Mouse (Mus musculus): ENCODE measurements around the gene Ccnc. TPM values are rescaled to one million over a fixed set of nuclear protein-coding genes. Genes with fewer than 3 reads are reported as not detected.
A peak's percentile ranks its signal among the peaks of the same experiment; 100 is the strongest.
"Not testable (repeated sequence)": the region's sequence is repeated elsewhere in the genome, so short reads cannot be mapped to it uniquely, and the experiment has no call there.

Gene Ccnc
- total RNA-seq, 2 experiments from 2014 or later = 12.5 to 12.6 TPM

- intact Hi-C loops (cut with DNase I) = no loop called here
- DNase-seq = peak; percentile 66 to 68
These were observed 15.4 kb upstream of the Ccnc start for GRCm38 (mm10) chr4:21712147-21712546.

GRCm38 (mm10) chr4:21722752-21723334 lies 4.7 kb upstream of the Ccnc start:
- no peak for DNase-seq
- intact Hi-C loops (cut with DNase I) = no loop called here

GRCm38 (mm10) chr4:21726912-21727614 lies 438 bp upstream of the Ccnc start:
- intact Hi-C loops (cut with DNase I) = loop anchor here (5.0 kb wide), 1 partner anchor 50 kb away; no protein-coding TSS in a partner anchor
- peak; percentile 24 to 26 for DNase-seq

- intact Hi-C loops (cut with DNase I) = no loop called here
- no peak for DNase-seq
These were observed 11.7 kb downstream of the Ccnc start for GRCm38 (mm10) chr4:21739169-21739568.

- DNase-seq; intact Hi-C loops (cut with DNase I): not testable (repeated sequence)
These were observed 16.6 kb downstream of the Ccnc start for GRCm38 (mm10) chr4:21744142-21744541.

- intact Hi-C loops (cut with DNase I) = no loop called here
- no peak for DNase-seq
These were observed 18.2 kb downstream of the Ccnc start for GRCm38 (mm10) chr4:21745723-21746122.

- no peak for DNase-seq
These were observed 27.8 kb downstream of the Ccnc start for GRCm38 (mm10) chr4:21755123-21755789.

GRCm38 (mm10) chr4:21758860-21759259 lies 31.4 kb downstream of the Ccnc start:
- no peak for DNase-seq
- intact Hi-C loops (cut with DNase I) = no loop called here

More at GRCm38 (mm10) chr4:21755123-21755789, 27.8 kb downstream of the Ccnc start:
- intact Hi-C loops (cut with DNase I) = no loop called here

- DNase-seq = no peak
- intact Hi-C loops (cut with DNase I) = no loop called here
These were observed 34.1 kb downstream of the Ccnc start for GRCm38 (mm10) chr4:21761416-21762160.

- intact Hi-C loops (cut with DNase I) = no loop called here
- DNase-seq = no peak
These were observed 36.3 kb downstream of the Ccnc start for GRCm38 (mm10) chr4:21763827-21764226.

- intact Hi-C loops (cut with DNase I) = no loop called here
- no peak for DNase-seq
These were observed 38.8 kb downstream of the Ccnc start for GRCm38 (mm10) chr4:21766171-21766862.

- intact Hi-C loops (cut with DNase I) = no loop called here
- peak; percentile 78 to 80 for DNase-seq
These were observed 39.4 kb downstream of the Ccnc start, which contains the start of the genes Usp45 and Tstd3 for GRCm38 (mm10) chr4:21766863-21767304. TSS of gene Usp45 (plus strand) at chr4:21767156. TSS of gene Tstd3 (minus strand) at chr4:21767212.

GRCm38 (mm10) chr4:21771064-21771463 lies 43.6 kb downstream of the Ccnc start:
- intact Hi-C loops (cut with DNase I) = no loop called here
- no peak for DNase-seq

- DNase-seq = no peak
- intact Hi-C loops (cut with DNase I) = no loop called here
These were observed 44.8 kb downstream of the Ccnc start for GRCm38 (mm10) chr4:21772306-21772705.

- peak; percentile 92 for DNase-seq
- intact Hi-C loops (cut with DNase I) = loop anchor here (2.0 to 5.0 kb wide), 2 partner anchors 49 to 70 kb away; partner anchors contain the start of genes Ccnc and Pnisr
These were observed 48.8 kb downstream of the Ccnc start for GRCm38 (mm10) chr4:21776091-21776945.

GRCm38 (mm10) chr4:21776946-21777265 lies 49.4 kb downstream of the Ccnc start:
- intact Hi-C loops (cut with DNase I) = loop anchor here (2.0 to 5.0 kb wide), 2 partner anchors 50 to 70 kb away; partner anchors contain the start of genes Ccnc and Pnisr
- DNase-seq = no peak

GRCm38 (mm10) chr4:21780816-21781726 lies 53.6 kb downstream of the Ccnc start:
- intact Hi-C loops (cut with DNase I) = no loop called here
- DNase-seq = no peak

GRCm38 (mm10) chr4:21786268-21786667 lies 58.8 kb downstream of the Ccnc start:
- DNase-seq = no peak
- intact Hi-C loops (cut with DNase I) = no loop called here

Data from heart, postnatal 36 days (tissue).